Mouse (Mus musculus) neural tube, embryonic 11.5 days (tissue): ENCODE data around the gene Ano6. TPM values are rescaled to one million over a fixed set of nuclear protein-coding genes. Genes with fewer than 3 reads are reported as not detected.
A peak's percentile ranks its signal among the peaks of the same experiment; 100 is the strongest.

Experiments used
- ATAC-seq: fragments of 200-750 bp; cut with Nextera tagmentation; 2 replicates; pipeline ENCODE4 v1.8.0; 2017; ENCODE audit warnings: moderate number of reproducible peaks, mild to moderate bottlenecking, moderate TSS enrichment, moderate library complexity; ENCODE audit not compliant: insufficient read depth, low FRiP score, low TSS enrichment
- DNase-seq: peaks from one replicate; pipeline ENCODE4 v3.0.0-alpha.2; 2015; ENCODE audit warnings: low spot score
- H3K27ac ChIP-seq: fragments of 300-500 bp; sonication (generic); 2 replicates; pipeline ENCODE4 v1.5.1; 2014; ENCODE audit warnings: low read depth, mild to moderate bottlenecking, low read length
- H3K27me3 ChIP-seq: fragments of 300-500 bp; sonication (generic); 2 replicates; pipeline ENCODE4 v1.6.1; 2014; ENCODE audit warnings: mild to moderate bottlenecking, low read length, mixed read lengths; ENCODE audit not compliant: control insufficient read depth, insufficient read depth
- H3K36me3 ChIP-seq: fragments of 300-500 bp; sonication (generic); 2 replicates; pipeline ENCODE4 v1.6.1; 2014; ENCODE audit warnings: mild to moderate bottlenecking, low read length, moderate library complexity, mixed read lengths; ENCODE audit not compliant: control insufficient read depth, insufficient read depth
- H3K4me1 ChIP-seq: fragments of 300-500 bp; sonication (generic); 2 replicates; pipeline ENCODE4 v1.6.1; 2014; ENCODE audit warnings: low read length, mixed read lengths; ENCODE audit not compliant: control insufficient read depth, insufficient read depth
- H3K4me2 ChIP-seq: fragments of 300-500 bp; sonication (generic); 2 replicates; pipeline ENCODE4 v1.6.1; 2014; ENCODE audit warnings: low read depth, mild to moderate bottlenecking, moderate library complexity
- H3K4me3 ChIP-seq: fragments of 300-500 bp; sonication (generic); 2 replicates; pipeline ENCODE4 v1.5.1; 2014; ENCODE audit warnings: low read depth, low read length
- H3K9ac ChIP-seq: fragments of 300-500 bp; sonication (generic); 2 replicates; pipeline ENCODE4 v1.6.1; 2014; ENCODE audit warnings: mild to moderate bottlenecking, low read length
- H3K9me3 ChIP-seq: fragments of 300-500 bp; sonication (generic); 2 replicates; pipeline ENCODE4 v1.6.1; 2016; ENCODE audit warnings: low read length; ENCODE audit not compliant: control insufficient read depth
- WGBS: fragments of 180-500 bp; shearing (Covaris S2); extraction: QIAGEN DNeasy Blood & Tissue Kit; methylation state at CpG from one replicate; pipeline ENCODE4 v1.1.7; 2014; 5-methylcytosine and 5-hydroxymethylcytosine counted together
- polyA plus RNA-seq: library from polyadenylated mRNA; unstranded; fragments of >200 nt; fragmentation: Nextera tagmentation; extraction: Ambion mirVana; gene quantifications from 2 replicates; pipeline ENCODE4 v1.2.1, GENCODE M21; 2014

Gene Ano6
- polyA plus RNA-seq, 1 experiment from 2014 or later, result 40.1 TPM

DNA sequence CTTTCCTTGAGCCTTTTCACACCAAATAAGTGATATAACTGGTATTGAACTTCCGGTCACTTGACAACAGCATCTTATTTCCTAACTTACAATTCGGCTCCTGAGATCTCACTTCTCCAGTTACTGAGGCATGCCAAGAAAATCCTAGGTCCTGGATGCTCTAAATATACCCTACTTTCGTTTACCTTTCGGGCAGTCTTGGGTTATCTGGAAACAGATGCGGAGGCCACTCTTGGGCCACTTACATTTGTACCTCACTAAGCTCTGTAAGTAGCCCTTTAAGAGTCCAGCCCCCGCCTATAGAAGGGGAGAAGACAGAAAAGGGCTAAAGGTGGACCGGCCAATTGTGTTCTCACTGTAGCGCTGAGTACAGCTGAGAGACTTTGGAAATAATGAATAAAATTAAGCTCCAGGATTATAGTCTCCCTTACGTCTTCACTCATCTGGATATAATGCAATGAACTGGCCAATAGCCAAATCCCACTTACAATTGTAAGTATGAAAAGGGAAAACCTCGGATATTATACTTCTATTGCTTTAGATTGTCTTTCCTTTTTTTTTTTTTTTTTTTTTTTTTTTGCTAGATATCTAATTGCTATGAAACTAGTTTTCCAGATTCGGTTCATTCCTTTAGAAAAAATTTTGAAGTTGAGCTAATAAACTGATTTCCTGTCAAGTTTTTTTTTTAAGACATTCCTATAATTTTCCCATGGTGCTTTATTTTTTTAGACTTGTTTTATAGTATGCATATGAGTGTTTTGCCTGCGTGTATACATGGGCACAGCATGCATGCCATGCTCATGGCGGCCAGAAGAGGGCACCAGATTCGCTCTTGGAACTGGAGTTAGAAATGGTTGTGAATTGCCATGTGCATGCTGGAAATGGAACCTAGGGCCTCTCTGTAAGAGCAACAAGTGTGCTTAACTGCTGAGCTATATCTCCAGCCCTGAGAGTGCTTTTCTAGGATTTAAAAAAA is 17.5 kb upstream of the Ano6 start:
- no peaks in the 10 kb centered on the region for H3K36me3 ChIP-seq
- peak; percentile 66 for DNase-seq
- H3K4me1 ChIP-seq, result no peaks in the 10 kb centered on the region
- H3K9me3 ChIP-seq, result no peaks in the 10 kb centered on the region
- H3K27me3 ChIP-seq, result no peaks in the 10 kb centered on the region
- H3K4me3 ChIP-seq, result no peak overlapping the region
- ATAC-seq, result no peak
- 63% methylated on average over 14 of the region's 14 CpGs for WGBS
- no peak overlapping the region for H3K4me2 ChIP-seq
- no peak overlapping the region for H3K27ac ChIP-seq
- H3K9ac ChIP-seq, result no peak overlapping the region

DNA sequence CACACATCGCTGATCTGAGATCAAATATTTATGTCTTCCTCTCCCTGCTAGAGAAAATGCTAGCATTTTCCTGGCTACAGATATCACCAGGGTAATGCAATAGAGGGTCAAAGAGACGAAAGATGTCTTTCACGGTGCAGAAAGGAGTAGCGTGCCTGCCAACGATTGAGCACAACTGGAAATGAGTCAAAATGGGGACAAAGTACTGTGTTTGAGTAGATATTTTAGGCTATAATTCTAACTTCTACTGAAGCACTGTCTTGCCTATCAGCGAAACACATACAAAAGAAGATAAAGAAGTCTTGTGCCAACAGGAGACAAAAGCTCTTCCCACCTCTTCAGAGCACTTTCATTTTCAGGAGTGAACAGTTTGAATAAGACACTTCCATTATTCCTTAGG is 16.4 kb upstream of the Ano6 start:
- Histone ChIP-seq H3K27ac (no peak overlapping the region), H3K4me3 (no peak overlapping the region), H3K4me1 (no peaks in the 10 kb centered on the region), H3K9me3 (no peaks in the 10 kb centered on the region), H3K27me3 (no peaks in the 10 kb centered on the region), H3K9ac (no peak overlapping the region), H3K4me2 (no peak overlapping the region), H3K36me3 (no peaks in the 10 kb centered on the region)
- 91% methylated on average over 6 of the region's 6 CpGs for WGBS
- DNase-seq, result no peak
- no peak for ATAC-seq

- 92% methylated on average over 9 of the region's 9 CpGs for WGBS
- Histone ChIP-seq H3K9ac (no peak overlapping the region), H3K27me3 (no peaks in the 10 kb centered on the region), H3K4me3 (no peak overlapping the region), H3K4me1 (no peaks in the 10 kb centered on the region), H3K36me3 (no peaks in the 10 kb centered on the region), H3K9me3 (no peaks in the 10 kb centered on the region), H3K27ac (no peak overlapping the region), H3K4me2 (no peak overlapping the region)
- DNase-seq, result no peak
- ATAC-seq, result no peak
Observed at GRCm38 (mm10) chr15:95774674-95775414, 15.8 kb upstream of the Ano6 start.

GRCm38 (mm10) chr15:95777743-95778142 is 12.9 kb upstream of the Ano6 start:
- H3K27ac ChIP-seq, result no peak overlapping the region
- 85% methylated on average over 2 of the region's 2 CpGs for WGBS
- H3K9me3 ChIP-seq, result no peaks in the 10 kb centered on the region
- DNase-seq, result no peak
- no peak for ATAC-seq
- H3K4me2 ChIP-seq, result no peak overlapping the region
- H3K27me3 ChIP-seq, result no peaks in the 10 kb centered on the region
- H3K36me3 ChIP-seq, result no peaks in the 10 kb centered on the region
- no peak overlapping the region for H3K9ac ChIP-seq
- no peaks in the 10 kb centered on the region for H3K4me1 ChIP-seq
- H3K4me3 ChIP-seq, result no peak overlapping the region

GRCm38 (mm10) chr15:95778710-95779109 is 11.9 kb upstream of the Ano6 start:
- Histone ChIP-seq H3K4me2 (no peak overlapping the region), H3K4me3 (no peak overlapping the region), H3K9ac (no peak overlapping the region), H3K27ac (no peak overlapping the region), H3K27me3 (no peaks in the 10 kb centered on the region), H3K4me1 (no peaks in the 10 kb centered on the region), H3K36me3 (no peaks in the 10 kb centered on the region), H3K9me3 (no peaks in the 10 kb centered on the region)
- 88% methylated on average over 4 of the region's 4 CpGs for WGBS
- DNase-seq, result no peak
- ATAC-seq, result no peak

DNA sequence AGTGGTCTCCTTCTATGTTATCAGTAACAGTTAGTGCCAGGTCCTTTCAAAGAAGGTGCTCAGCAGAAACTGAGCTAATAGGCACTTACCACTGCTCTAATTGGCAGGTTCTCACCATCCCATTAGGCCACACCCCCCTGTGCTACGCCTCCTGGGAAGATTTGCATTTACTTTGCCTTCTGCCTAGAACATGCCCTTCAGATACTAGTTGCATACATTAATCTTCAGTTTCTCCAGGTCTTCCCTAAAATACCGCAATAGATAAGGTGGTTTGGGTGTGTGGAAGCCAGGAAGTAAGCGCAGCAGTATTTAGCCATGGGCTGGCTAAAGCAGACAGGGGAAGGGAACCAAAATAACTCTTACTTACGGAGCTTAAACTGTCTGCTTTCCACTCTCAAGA is 4.0 kb upstream of the Ano6 start:
- no peak overlapping the region for H3K9ac ChIP-seq
- DNase-seq (no peak), ATAC-seq (no peak)
- no peak overlapping the region for H3K4me3 ChIP-seq
- H3K4me2 ChIP-seq, result no peak overlapping the region
- peaks cover 6% of the 10 kb centered on the region; the same call in 1 of the 2 replicates for H3K4me1 ChIP-seq
- H3K27ac ChIP-seq, result no peak overlapping the region
- no peaks in the 10 kb centered on the region for H3K36me3 ChIP-seq
- 88% methylated on average over 4 of the region's 4 CpGs for WGBS
- no peaks in the 10 kb centered on the region for H3K27me3 ChIP-seq
- H3K9me3 ChIP-seq, result no peaks in the 10 kb centered on the region

- DNase-seq (no peak), ATAC-seq (no peak)
- H3K4me1 ChIP-seq, result peaks cover 9% of the 10 kb centered on the region; the same call in 1 of the 2 replicates
- H3K27ac ChIP-seq, result no peak overlapping the region
- no peak overlapping the region for H3K9ac ChIP-seq
- no peaks in the 10 kb centered on the region for H3K27me3 ChIP-seq
- H3K36me3 ChIP-seq, result no peaks in the 10 kb centered on the region
- no peak overlapping the region for H3K4me2 ChIP-seq
- no peaks in the 10 kb centered on the region for H3K9me3 ChIP-seq
- H3K4me3 ChIP-seq, result no peak overlapping the region
- 60% methylated on average over 3 of the region's 3 CpGs for WGBS
Observed at GRCm38 (mm10) chr15:95787578-95787977, 3.1 kb upstream of the Ano6 start.

- peak overlapping the region; percentile 23; the same call in 1 of the 2 replicates for H3K27ac ChIP-seq
- peak overlapping the region; percentile 84 for H3K4me2 ChIP-seq
- no peaks in the 10 kb centered on the region for H3K9me3 ChIP-seq
- peaks cover 9% of the 10 kb centered on the region; the same call in 1 of the 2 replicates for H3K4me1 ChIP-seq
- 13% methylated on average over 32 of the region's 32 CpGs for WGBS
- peak overlapping the region; percentile 90 for H3K9ac ChIP-seq
- peak overlapping the region; percentile 76 for H3K4me3 ChIP-seq
- H3K27me3 ChIP-seq, result no peaks in the 10 kb centered on the region
- ATAC-seq, result peak; percentile 54
- peak; percentile 19 for DNase-seq
- no peaks in the 10 kb centered on the region for H3K36me3 ChIP-seq
Observed at GRCm38 (mm10) chr15:95789562-95790528, 798 bp upstream of the Ano6 start.
